Mouse (Mus musculus) thymus, adult 2 months (tissue): ENCODE results near the gene Il1rl1.

Experiments used
- CTCF ChIP-seq: fragments of 200-500 bp; IDR thresholded peaks from 2 replicates; pipeline ENCODE4 v1.5.1; 2012; ENCODE audit warnings: mild to moderate bottlenecking, control low read depth, low read length, moderate library complexity, borderline replicate concordance; ENCODE audit not compliant: control insufficient read depth, poor library complexity, insufficient read depth; ENCODE audit errors: extremely low read depth
- POLR2A ChIP-seq: fragments of 200-500 bp; IDR thresholded peaks from 2 replicates; pipeline ENCODE4 v1.6.1; 2012; ENCODE audit warnings: mild to moderate bottlenecking, low read length, control low read depth, moderate library complexity; ENCODE audit not compliant: control insufficient read depth, poor library complexity, insufficient read depth; ENCODE audit errors: extremely low read depth

GRCm38 (mm10) chr1:40437340-40437739, 8.0 kb downstream of the Il1rl1 start:
- TF ChIP-seq CTCF (no peak), POLR2A (no peak)
